Mouse (Mus musculus) erythroid progenitor cell, adult 5-6 weeks (primary cell): ENCODE data around the gene Ythdf1. TPM values are rescaled to one million over a fixed set of nuclear protein-coding genes. Genes with fewer than 3 reads are reported as not detected.
A peak's percentile ranks its signal among the peaks of the same experiment; 100 is the strongest.

Experiments used
- ATAC-seq: replicated peaks from 2 replicates; pipeline ENCODE4 v1.8.0; 2016; ENCODE audit warnings: moderate number of reproducible peaks, mild to moderate bottlenecking, moderate TSS enrichment, inconsistent platforms; ENCODE audit not compliant: poor library complexity, low FRiP score, severe bottlenecking
- total RNA-seq, 2 experiments: library from RNA; stranded (forward) in 1 of 2; stranded (reverse) in 1 of 2; fragments of 150-400 nt in 1 of 2; fragments of 186-747, 209-891 nt in 1 of 2; gene quantifications; 2 replicates each; pipeline versions ENCODE4 v1.2.3 to v1.2.4; 2015 to 2017; ENCODE audit warnings: low replicate concordance in 2 of 2

Gene Ythdf1
- total RNA-seq (2015; ENCODE audit: low replicate concordance), result 28.1 and 35.0 TPM in 2 replicates
- total RNA-seq (2017; ENCODE audit: low replicate concordance), result 12.1 and 37.7 TPM in 2 replicates

DNA sequence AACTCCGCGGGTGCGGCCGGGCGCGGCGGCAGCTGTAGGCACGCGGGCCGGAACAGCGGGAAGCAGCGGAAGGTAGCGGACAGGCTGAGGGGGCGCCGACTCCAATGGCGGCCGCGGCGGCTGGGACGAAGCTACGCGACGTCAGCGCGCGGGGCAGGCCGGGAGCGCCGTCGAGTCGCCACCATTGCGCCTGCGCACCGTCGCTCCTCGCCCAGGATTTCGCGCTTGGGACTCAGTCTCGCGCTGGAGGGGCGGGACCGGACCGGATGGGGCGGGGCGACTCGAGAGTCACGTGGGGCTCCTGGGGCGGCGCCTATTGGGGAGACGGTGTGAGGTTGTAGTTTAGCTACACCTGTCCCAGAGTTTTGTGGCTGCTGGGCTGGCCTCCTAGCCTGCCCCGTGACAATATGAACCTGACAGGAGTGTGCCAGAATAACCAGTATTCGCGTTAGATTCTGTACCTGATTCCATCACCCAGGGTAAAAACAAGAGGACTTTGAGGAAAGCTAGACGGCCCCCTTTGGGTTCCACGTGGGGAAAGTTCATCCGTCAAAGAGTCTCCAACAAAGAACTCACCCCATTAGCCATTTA lies at the start of gene Ythdf1:
Gene Ythdf1, minus strand, starts transcription at position 140 of the 591 bp plus-strand sequence.
- peak; percentile 92 for ATAC-seq

DNA sequence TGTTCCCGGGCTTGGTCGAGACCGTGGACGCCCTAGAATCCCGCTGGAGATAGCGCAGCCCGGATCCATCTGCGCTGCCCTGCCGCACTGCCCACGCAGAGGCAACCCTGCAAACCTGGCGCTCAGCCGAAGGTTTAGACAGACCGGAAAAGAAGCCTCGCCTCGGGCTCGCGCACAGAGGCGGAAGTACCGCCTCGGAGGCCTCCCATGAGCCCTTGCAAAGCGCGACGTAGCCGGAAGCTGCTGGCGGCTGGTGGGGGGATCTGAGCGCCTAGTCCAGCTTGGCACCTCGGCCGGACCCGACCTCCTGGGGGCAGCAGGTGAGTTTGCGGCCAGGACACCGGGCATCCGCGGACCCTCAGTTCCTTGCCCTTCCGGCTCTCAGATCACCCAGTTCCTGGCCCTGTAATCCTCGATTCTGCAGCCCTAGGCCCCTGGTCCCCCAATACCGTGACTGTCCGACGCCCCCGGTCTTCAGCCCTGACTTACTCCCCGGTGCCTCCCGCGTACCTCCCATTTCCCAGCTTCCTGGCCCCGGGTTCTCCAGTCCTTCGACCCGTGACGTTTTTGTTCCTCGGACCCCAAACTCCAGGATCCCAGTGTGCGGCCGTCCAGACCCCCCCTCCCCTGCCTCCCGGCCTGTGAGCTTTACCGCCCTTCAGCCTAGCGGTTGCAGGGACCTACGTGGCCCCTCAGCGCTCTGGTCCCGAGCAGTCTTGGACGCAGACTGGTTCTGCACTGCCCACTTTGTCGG lies 46.4 kb upstream of the Ythdf1 start, which contains the start of gene Arfgap1:
Gene Arfgap1, plus strand, starts transcription at position 216 of the 754 bp plus-strand sequence.
- peak; percentile 95 for ATAC-seq

DNA sequence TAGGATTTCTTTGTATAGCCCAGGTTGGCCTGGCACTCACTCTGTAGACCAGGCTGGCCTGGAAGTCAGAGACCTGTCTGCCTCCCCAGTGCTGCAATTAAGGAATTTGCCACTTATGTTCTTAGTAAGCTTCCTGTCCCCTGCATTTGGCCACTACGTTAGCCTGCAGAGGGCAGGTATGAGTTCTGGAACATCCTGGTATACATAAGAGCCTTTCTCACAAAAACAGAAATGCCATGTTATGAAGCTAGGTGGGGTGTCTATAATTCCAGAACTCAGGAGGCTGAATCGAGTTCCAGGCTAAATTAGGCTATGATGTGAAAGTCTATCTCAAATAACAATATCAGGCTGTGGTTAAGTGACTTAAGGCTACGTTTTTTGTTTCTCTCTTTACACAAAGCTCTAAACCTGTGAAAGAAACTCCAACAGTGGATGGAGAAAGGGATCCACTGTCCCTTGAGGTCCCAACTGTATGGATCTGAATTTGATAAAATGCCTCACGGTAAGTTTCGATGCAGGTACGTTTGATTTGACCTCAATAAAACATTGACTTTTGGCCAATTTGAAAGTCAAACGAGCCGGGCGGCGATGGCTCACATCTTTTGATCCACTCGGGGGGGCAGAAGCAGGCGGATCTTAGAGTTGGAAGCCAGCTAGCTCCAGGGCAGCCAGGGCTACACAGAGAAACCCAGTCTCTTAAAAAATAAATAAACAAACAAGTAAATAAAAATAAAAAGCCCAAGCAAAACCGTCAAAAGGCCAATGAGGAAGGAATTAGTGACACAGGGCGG lies 45.5 kb upstream of the Ythdf1 start:
- ATAC-seq, result 0 out of 2 replicates have a peak, but pooled peaks have one; percentile 21

DNA sequence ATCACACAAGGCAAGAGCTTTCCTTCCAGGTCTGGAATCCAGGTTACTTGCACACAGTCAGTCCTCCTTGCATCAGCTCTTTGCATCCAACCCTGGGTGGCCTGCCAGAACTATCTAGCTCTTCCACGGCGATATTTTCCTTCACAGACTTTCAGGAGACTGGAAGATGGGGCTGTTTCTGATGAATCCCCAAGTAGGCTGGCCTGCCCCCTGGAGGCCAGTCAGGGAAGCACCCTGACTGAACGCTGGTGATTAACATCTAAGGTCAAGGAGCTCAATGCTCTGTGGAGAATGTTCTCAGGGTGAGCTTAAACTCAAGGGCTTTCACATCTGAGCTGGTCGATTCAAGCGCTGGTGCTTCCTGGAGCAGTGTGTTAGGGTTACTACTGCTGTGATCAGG lies 43.2 kb upstream of the Ythdf1 start:
- peak; percentile 52; the same call in 1 of the 2 replicates for ATAC-seq

DNA sequence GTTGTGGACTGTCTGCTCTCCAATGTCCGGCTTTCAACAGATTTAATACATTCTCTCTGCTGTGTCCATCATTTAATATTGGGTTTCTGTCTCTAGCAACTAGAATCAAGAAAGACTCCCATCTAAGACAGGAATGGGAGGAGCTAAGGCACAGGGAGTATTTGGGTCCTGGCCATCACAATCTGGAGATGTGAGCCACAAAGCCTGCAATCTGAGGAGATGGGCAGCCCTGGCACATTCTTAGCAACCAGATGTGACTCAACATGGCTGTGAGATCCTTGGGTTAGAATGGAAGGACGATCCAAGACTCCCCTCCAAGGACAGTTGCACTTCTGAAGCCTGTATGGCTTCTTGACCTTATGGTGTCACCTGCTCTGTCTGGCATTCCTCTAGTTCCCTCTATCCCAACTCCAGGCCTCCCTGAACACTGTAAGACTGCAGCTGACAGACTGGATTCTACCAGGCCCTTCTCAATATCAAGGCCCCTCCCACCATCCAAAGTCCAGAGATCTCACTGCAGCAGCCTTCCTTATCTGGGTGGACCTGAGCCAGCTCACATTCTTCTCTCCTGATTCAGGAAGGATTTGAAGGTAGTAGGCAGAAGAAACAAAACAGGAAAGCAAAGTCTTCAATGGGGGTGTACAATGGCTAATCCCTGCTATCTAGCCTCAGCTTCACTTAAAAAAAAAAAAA lies 42.0 kb upstream of the Ythdf1 start:
- no peak for ATAC-seq

DNA sequence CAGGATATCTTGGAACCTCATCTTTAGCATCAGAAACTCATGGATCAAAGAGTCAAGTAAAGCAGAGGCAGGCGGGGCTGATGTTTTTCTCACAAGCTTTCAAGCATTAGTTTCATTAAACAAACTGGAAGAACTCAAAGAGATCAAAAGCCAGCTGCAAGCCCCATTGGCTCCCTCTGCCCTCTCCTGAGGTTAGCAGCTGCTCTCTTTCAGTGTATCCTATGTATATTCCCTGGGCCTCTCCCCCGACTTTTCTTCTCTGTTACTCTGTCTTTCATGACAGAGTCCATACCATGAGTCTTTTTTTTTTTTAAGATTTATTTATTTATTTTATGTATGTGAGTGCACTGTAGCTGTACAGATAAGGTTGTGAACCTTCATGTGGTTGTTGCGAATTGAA lies 39.4 kb upstream of the Ythdf1 start:
- ATAC-seq, result no peak

DNA sequence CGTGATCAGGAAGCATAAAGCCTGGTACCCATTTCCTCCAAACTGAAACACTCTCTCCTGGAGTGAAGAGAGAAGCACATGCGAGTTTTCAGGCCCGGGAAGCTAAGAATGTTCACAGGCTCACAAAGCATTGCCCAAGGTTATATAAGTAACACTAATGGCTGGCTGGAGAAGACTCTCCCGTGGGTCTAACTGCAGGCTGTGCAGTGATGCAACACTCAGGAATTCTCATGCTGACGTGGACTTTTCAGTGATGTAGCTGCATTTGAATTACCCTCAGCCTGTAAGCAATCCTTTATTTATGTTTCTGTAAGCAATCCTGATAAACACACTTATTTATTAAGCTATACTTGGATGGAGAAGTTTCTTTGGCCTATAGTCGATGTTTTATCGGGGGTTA lies 38.9 kb upstream of the Ythdf1 start:
- ATAC-seq, result no peak

DNA sequence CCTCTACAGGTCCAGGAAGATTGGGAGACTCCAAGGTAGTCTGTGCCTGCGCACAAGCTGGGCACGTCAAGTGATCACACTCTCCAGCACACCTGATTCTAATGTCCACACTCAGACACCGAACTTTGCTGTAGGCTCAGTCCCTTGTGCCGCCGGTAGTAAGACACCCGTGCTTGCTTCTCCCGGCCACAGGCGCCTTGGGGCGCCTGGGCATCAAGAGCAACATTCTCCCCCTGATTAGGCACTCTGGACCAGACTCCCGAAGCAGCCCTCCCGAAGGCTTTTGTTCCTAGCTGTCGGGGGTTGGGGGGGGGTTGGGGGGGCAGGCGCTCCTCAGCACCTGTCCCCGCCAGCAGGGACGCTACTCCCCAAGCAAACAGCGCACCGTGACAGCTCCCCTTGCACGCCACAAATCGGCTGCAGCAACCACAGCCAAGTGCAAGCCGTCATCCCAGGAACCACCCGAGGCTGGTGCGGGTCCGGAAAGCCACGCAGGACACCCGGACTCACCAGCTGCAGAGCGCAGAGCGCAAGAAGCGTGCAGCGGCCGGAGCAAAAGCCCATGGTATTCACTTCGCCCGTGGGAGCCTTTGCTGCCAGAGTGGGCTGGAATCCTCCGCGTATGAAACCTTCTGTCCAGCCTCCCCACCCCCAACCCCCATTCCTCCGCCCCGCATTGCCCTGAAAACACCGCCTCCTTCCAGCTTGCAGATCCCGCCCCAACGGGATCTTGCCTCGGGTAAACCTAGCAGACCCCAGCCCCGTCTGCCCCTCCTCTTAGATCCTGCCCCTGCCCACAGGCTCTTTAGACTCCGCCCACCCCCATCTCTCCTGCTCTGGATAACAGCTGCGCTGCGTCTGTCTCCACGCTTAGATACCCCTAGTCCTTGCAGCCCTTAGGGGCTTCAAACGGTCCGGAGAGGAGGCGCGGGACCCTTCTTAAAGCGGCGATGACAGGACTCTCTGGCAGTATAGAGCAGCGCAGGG lies 33.6 kb upstream of the Ythdf1 start, which contains the start of gene Nkain4:
Gene Nkain4, minus strand, starts transcription at position 639 of the 987 bp plus-strand sequence.
- ATAC-seq, result no peak

DNA sequence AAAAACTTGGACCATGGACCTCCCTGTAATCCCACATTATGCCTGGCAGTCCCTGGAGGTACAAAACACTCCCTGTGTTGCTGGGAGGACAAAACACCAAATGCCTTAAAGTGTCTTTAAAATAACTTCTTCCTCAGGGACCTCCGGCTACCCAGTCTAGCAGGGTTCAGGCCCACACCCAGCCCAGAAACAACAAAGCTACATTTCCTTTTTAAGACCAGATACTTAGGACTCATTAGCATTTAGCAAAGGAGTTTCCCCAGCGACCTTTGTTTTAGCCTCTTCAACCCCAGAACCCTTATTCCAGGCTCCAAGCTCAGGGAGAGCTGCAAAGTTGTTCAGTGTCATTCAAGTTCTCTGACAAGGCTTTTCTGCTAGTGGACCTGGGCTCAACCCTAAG lies 32.9 kb upstream of the Ythdf1 start:
- no peak for ATAC-seq

DNA sequence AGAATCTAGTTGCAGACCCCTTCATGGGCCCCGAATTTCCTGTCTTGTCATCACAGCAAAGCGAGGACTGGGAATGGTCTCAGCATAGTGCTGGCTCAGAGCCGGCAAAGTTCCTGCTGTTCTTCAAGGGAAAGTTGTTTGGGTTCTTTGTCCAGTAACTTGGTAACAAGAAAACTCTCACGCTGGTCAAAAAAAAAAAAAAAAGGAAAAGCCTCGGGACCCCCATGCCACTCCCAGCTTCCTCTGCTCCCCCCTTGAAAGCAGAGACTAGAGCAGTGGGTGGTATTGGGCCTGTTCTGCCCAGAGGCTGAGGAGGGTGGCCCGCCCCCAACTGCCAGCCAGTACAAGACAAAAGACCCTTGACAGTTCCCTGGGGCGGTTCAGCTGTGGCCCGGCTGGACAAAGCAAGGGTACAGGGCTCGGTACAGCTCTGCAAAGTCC lies 32.0 kb upstream of the Ythdf1 start:
- ATAC-seq, result no peak

DNA sequence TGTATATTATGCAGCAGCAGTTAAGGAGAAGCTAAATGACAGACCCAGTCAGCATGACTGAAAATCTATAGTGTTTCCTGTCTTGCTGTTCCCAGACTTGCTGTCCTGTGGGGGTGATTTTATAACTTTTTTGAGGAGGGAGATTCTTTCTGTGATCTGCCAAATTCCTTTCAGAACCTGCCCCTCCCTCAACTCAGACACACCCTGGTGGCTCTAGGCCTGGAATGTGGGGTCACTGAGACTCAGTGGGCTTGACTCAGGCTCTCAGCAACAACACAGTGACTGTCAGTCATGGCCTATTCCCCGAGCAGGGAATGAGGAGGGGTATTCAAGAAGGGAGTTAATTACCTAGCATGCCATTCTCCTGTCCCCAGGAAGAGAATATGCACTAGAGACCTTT lies 29.2 kb upstream of the Ythdf1 start:
- no peak for ATAC-seq

DNA sequence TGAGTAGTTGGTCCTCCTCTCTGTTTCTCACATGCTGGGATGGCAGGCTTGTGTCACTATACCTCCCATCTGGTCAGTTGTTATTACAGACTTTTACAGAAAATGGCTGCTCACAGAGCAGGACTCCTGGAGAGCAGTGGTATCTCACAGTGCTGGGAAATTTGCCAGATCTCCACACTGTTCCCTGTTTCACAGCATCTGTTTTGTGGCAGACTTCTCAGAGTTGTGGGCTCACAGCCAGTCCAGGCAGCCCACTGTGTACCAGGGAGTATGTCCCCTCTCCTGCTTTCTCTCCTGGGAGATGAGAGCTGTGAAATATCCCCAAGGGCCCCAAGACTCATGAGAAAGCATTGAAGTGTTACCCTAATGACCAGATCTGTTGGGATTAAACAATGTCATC lies 21.1 kb upstream of the Ythdf1 start:
- ATAC-seq, result no peak

DNA sequence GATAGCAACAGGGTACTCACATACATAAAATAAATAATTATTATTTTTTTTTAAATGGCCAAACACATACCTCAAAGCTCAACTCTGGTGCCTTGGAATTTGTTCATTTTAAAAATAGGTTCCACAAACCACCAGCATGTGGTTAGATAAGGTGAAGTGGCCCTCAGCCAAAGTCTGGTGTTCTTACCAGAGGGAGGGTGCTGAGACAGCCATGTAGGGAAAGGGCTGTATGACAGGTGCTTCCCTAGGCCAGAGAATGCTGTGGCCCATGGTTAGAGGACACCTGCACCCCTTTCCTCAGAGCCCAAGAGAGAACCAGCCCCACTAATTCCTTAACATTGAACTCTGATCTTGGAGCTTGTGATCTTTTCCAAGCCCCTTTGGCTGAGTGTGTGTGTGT lies 19.4 kb upstream of the Ythdf1 start:
- no peak for ATAC-seq

DNA sequence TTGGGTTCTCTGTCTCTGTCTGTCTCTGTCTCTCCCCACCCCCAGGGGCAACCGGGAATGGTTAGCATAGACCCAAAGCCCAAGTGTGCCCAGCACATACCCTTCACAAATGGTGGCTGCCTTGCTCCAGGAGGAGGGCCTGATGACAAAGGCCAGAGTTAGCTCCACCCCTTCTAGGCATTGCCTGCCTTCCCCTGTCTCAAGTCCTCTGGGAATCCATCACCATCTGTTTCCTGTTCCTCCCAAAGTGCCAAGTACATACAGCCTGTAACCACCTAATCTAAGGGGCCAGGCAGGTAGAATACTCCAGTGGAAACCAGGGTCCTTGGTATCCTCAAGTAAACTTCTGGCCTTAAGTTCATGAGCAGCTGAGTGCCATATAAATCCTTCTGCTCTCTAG lies 11.7 kb upstream of the Ythdf1 start:
- no peak for ATAC-seq

DNA sequence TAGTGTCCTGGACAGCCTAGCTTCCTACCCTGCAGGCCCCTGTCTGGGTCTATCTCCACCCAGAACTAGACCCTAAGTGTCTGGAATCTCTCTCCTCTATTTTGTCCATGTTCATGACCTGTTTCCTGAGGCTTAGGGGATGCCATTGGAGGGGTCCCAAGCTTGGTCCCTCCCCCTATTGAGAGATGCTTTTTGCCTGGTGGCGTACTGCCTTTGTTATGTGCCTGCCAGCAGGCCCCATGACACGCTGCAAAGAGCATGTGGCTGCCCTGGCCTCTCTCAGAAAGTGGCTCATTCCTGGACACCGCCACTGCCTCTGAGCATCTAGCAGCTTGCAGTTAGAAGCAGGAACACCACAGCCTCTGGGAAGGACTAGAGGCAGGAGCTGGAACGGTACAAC lies 8.0 kb upstream of the Ythdf1 start, which contains the start of gene Birc7:
Gene Birc7, plus strand, starts transcription at position 301 of the 400 bp plus-strand sequence.
- ATAC-seq, result no peak

DNA sequence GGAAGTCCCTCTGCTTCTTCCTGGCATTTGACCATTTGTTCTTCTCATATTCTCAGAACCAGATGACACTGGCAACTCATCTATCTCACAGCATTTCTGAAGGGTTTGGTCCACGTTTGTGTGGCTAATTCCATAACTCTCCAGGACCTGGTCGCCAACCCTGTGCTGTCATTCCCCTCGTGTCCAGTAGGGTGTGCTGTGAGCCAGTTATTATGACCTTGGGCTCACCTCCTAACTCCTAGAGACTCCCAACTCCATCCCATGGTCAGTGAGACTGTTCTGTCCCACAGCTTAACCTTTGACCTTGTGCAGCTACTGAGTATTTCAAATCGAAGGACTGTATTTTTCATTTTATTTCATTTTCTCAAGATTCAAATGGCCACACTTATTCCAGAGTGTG lies 4.4 kb upstream of the Ythdf1 start:
- ATAC-seq, result 0 out of 2 replicates have a peak, but pooled peaks have one; percentile 53

DNA sequence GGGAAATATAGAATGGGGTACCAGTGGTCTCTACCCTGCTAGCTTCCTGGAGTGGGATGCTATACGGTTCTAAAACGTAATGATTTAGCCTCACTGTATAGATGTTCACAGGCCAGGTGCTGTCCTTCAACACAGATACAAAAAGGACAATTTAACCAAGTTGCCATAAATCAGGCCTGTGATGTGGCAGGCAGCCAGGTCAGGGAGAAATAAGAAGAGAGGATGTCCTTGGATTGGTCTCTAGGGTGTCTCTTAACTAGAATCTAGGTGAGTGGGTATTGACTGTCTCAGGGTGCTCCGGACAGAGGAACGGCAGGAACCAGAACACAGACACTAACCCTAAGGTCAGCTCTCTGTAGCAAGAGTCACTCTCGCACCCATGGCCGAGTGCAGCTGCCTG lies 2.0 kb upstream of the Ythdf1 start:
- no peak for ATAC-seq
